Mouse (Mus musculus): ENCODE data around the gene Pfkfb2. TPM values are rescaled to one million over a fixed set of nuclear protein-coding genes. Genes with fewer than 3 reads are reported as not detected.

Pfkfb2 gene
- total and polyA plus RNA-seq, 3 experiments, result 13.6 to 13.9 TPM; not detected in 1

DNA sequence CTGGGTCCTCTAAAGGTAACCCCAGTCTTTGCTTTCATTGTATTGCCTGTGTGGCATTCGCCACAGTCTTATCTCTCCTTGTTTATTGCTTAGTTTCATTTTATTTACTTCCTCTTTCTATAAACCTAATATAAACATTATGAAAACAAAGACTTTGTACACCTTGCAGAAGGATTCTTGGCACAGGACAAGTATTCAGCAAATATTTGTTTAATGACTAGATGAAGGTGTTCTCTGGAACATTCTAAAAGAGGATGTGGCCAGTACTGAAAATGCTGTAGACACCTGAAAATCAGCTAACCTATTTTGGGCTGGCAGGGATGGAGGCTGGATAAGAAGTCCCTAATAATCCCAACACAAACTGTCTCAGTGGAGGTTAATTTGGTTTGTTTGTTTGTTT lies 32.5 kb upstream of the Pfkfb2 start:
- no peak overlapping the region for H3K9ac ChIP-seq (ENCODE audit: control insufficient read depth, low read depth, low read length, poor library complexity, severe bottlenecking)
- H3K9me3 ChIP-seq (replicated peaks; ENCODE audit: insufficient read depth, low read length), result no peaks in the 10 kb centered on the region
- no peak overlapping the region for H3K4me3 ChIP-seq (ENCODE audit: control insufficient read depth in 1 of 2, insufficient read depth in 1 of 2, low read depth in 2 of 2, low read length in 2 of 2)
- H3K27ac ChIP-seq (ENCODE audit: control insufficient read depth, low read depth, low read length), result no peak overlapping the region
- no peak for DNase-seq (ENCODE audit: low read depth, low spot score)
- no peaks in the 10 kb centered on the region; a peak in 2 of 4 replicates for H3K27me3 ChIP-seq (ENCODE audit: control insufficient read depth in 1 of 2, insufficient read depth in 2 of 2, low read length in 2 of 2)
- H3K4me1 ChIP-seq (ENCODE audit: control insufficient read depth in 1 of 2, insufficient read depth in 2 of 2, low read length in 2 of 2), result no peaks in the 10 kb centered on the region
- no peak for TF ChIP-seq MYB (IDR thresholded peaks at IDR 0.05; ENCODE audit: low read depth, low read length)
- TF ChIP-seq SMC3 (IDR thresholded peaks at IDR 0.05; ENCODE audit: low read depth, low read length), result no peak
- no peak for TF ChIP-seq EP300 (IDR thresholded peaks at IDR 0.05; ENCODE audit: low read depth in 1 of 2, low read length in 2 of 2)
- no peak for TF ChIP-seq ZC3H11A (IDR thresholded peaks at IDR 0.05; ENCODE audit: low read depth, low read length)
- TF ChIP-seq MEF2A (IDR thresholded peaks at IDR 0.05; ENCODE audit: extremely low read depth, insufficient replicate concordance, low read depth, low read length, poor library complexity, severe bottlenecking), result no peak
- no peak for TF ChIP-seq NELFE (IDR thresholded peaks at IDR 0.05; ENCODE audit: low read depth, low read length)
- TF ChIP-seq NRF1 (IDR thresholded peaks at IDR 0.05; ENCODE audit: insufficient read depth, low read depth, low read length, poor library complexity, severe bottlenecking), result no peak
- TF ChIP-seq TBP (IDR thresholded peaks at IDR 0.05; ENCODE audit: low read depth, low read length), result no peak
- TF ChIP-seq KAT2A (conservative IDR thresholded peaks at IDR 0.05; ENCODE audit: low read depth, low read length), result no peak
- TF ChIP-seq POLR2AphosphoS2 (IDR thresholded peaks at IDR 0.05; ENCODE audit: low read length), result no peak
- TF ChIP-seq CHD2 (IDR thresholded peaks at IDR 0.05; ENCODE audit: low read length), result no peak
- TF ChIP-seq MXI1 (IDR thresholded peaks at IDR 0.05; ENCODE audit: low read depth, low read length), result no peak
- no peak for TF ChIP-seq MAFK (IDR thresholded peaks at IDR 0.05; ENCODE audit: borderline replicate concordance, low read depth, low read length)
- no peak for TF ChIP-seq TAL1 (IDR thresholded peaks at IDR 0.05; ENCODE audit: low read length)
- no peak for TF ChIP-seq HCFC1 (IDR thresholded peaks at IDR 0.05; ENCODE audit: low read depth, low read length)
- no peak for TF ChIP-seq CHD1 (IDR thresholded peaks at IDR 0.05; ENCODE audit: low read depth, low read length)
- no peak for TF ChIP-seq JUND (IDR thresholded peaks at IDR 0.05; ENCODE audit: low read depth, low read length)
- no peak for TF ChIP-seq ETS1 (IDR thresholded peaks at IDR 0.05; ENCODE audit: low read depth, low read length)
- TF ChIP-seq USF2 (IDR thresholded peaks at IDR 0.05; ENCODE audit: borderline replicate concordance in 1 of 2, insufficient read depth in 1 of 2, low read depth in 1 of 2, low read length in 2 of 2), result no peak
- H3K79me2 ChIP-seq (ENCODE audit: control insufficient read depth, insufficient read depth, low read length, poor library complexity), result no peaks in the 10 kb centered on the region
- no peaks in the 10 kb centered on the region; a peak in 1 of 4 replicates for H3K36me3 ChIP-seq (ENCODE audit: control insufficient read depth in 1 of 2, insufficient read depth in 2 of 2, low read length in 2 of 2)

- no peak for TF ChIP-seq E2F4 (IDR thresholded peaks at IDR 0.05; ENCODE audit: borderline replicate concordance, low read depth, low read length)
- TF ChIP-seq NRF1 (IDR thresholded peaks at IDR 0.05; ENCODE audit: insufficient read depth, low read depth, low read length, poor library complexity, severe bottlenecking), result no peak
- no peak for TF ChIP-seq BHLHE40 (IDR thresholded peaks at IDR 0.05; ENCODE audit: borderline replicate concordance, low read depth, low read length)
- no peak for TF ChIP-seq POLR2AphosphoS2 (IDR thresholded peaks at IDR 0.05; ENCODE audit: low read length)
- TF ChIP-seq MAZ (IDR thresholded peaks at IDR 0.05; ENCODE audit: low read depth, low read length), result no peak
- TF ChIP-seq MYC (IDR thresholded peaks at IDR 0.05; ENCODE audit: low read depth, low read length), result no peak
- no peak for TF ChIP-seq ZKSCAN1 (IDR thresholded peaks at IDR 0.05; ENCODE audit: low read depth, low read length)
- H3K4me1 ChIP-seq (ENCODE audit: control insufficient read depth in 1 of 2, insufficient read depth in 2 of 2, low read length in 2 of 2), result no peaks in the 10 kb centered on the region
- H3K4me3 ChIP-seq (ENCODE audit: control insufficient read depth in 1 of 2, insufficient read depth in 1 of 2, low read depth in 2 of 2, low read length in 2 of 2), result no peak overlapping the region
- no peak for DNase-seq (ENCODE audit: low read depth, low spot score)
- no peak overlapping the region for H3K9ac ChIP-seq (ENCODE audit: control insufficient read depth, low read depth, low read length, poor library complexity, severe bottlenecking)
- no peaks in the 10 kb centered on the region; a peak in 1 of 4 replicates for H3K36me3 ChIP-seq (ENCODE audit: control insufficient read depth in 1 of 2, insufficient read depth in 2 of 2, low read length in 2 of 2)
- no peak overlapping the region for H3K27ac ChIP-seq (ENCODE audit: control insufficient read depth, low read depth, low read length)
- no peaks in the 10 kb centered on the region for H3K79me2 ChIP-seq (ENCODE audit: control insufficient read depth, insufficient read depth, low read length, poor library complexity)
- no peaks in the 10 kb centered on the region for H3K9me3 ChIP-seq (replicated peaks; ENCODE audit: insufficient read depth, low read length)
- no peaks in the 10 kb centered on the region; a peak in 1 of 4 replicates for H3K27me3 ChIP-seq (ENCODE audit: control insufficient read depth in 1 of 2, insufficient read depth in 2 of 2, low read length in 2 of 2)
These were observed 30.6 kb upstream of the Pfkfb2 start for GRCm38 (mm10) chr1:130759689-130760088.
